Mouse (Mus musculus) embryo, embryonic 11.5 days (tissue): ENCODE measurements at regions not wholly inside any gene's neighbourhood (a gene's known extent, or its start where the extent isn't known, plus 50 kb on each side); places are given as distances from the start of the nearest gene placed in this dataset.

Experiments
- DNase-seq: peaks from one replicate; pipeline ENCODE4 v3.0.0-alpha.2; 2012; ENCODE audit warnings: low read depth, low spot score

GRCm38 (mm10) chr10:26434586-26434985 lies 58.8 kb upstream of the L3mbtl3 start:
- DNase-seq = no peak

- no peak for DNase-seq
These were observed 64.9 kb upstream of the L3mbtl3 start for GRCm38 (mm10) chr10:26440720-26441119.

- DNase-seq = no peak
These were observed 108.5 kb upstream of the L3mbtl3 start for GRCm38 (mm10) chr10:26484311-26484710.

GRCm38 (mm10) chr10:26491351-26491750 lies 115.6 kb upstream of the L3mbtl3 start:
- no peak for DNase-seq

- DNase-seq = no peak
These were observed 116.4 kb upstream of the L3mbtl3 start for GRCm38 (mm10) chr10:26492146-26492545.

GRCm38 (mm10) chr10:26492856-26493484 lies 117.2 kb upstream of the L3mbtl3 start:
- DNase-seq = no peak

GRCm38 (mm10) chr10:26493801-26494200 lies 118.0 kb upstream of the L3mbtl3 start:
- DNase-seq = no peak

GRCm38 (mm10) chr10:26494380-26494781 lies 118.6 kb upstream of the L3mbtl3 start:
- peak; percentile 22 for DNase-seq

GRCm38 (mm10) chr10:26500265-26500935 lies 124.6 kb upstream of the L3mbtl3 start:
- no peak for DNase-seq

GRCm38 (mm10) chr10:26520879-26521278 lies 145.1 kb upstream of the L3mbtl3 start:
- DNase-seq = no peak

GRCm38 (mm10) chr10:26525848-26526546 lies 150.2 kb upstream of the L3mbtl3 start:
- no peak for DNase-seq

- DNase-seq = no peak
These were observed 164.4 kb upstream of the L3mbtl3 start for GRCm38 (mm10) chr10:26540189-26540588.

GRCm38 (mm10) chr10:26544061-26544460 lies 168.3 kb upstream of the L3mbtl3 start:
- DNase-seq = no peak

GRCm38 (mm10) chr10:26544796-26545195 lies 169.0 kb upstream of the L3mbtl3 start:
- no peak for DNase-seq

GRCm38 (mm10) chr10:26556246-26556645 lies 180.5 kb upstream of the L3mbtl3 start:
- DNase-seq = no peak

- no peak for DNase-seq
These were observed 182.3 kb upstream of the L3mbtl3 start for GRCm38 (mm10) chr10:26558118-26558517.

- DNase-seq = no peak
These were observed 183.6 kb upstream of the L3mbtl3 start for GRCm38 (mm10) chr10:26559323-26559722.

GRCm38 (mm10) chr10:26560456-26560855 lies 184.7 kb upstream of the L3mbtl3 start:
- DNase-seq = no peak

- peak; percentile 7 for DNase-seq
These were observed 188.7 kb upstream of the L3mbtl3 start for GRCm38 (mm10) chr10:26564462-26564861.

GRCm38 (mm10) chr10:26567613-26568012 lies 185.6 kb upstream of the Arhgap18 start:
- no peak for DNase-seq

- no peak for DNase-seq
These were observed 182.8 kb upstream of the Arhgap18 start for GRCm38 (mm10) chr10:26570468-26570867.

GRCm38 (mm10) chr10:26571377-26571776 lies 181.8 kb upstream of the Arhgap18 start:
- no peak for DNase-seq

GRCm38 (mm10) chr10:26576153-26576552 lies 177.1 kb upstream of the Arhgap18 start:
- no peak for DNase-seq
